Mouse (Mus musculus) T-helper 2 cell (primary cell): Measurements from ENCODE around the gene Sarnp.

Experiments
- in situ Hi-C: fragments of 300-600 bp; cut with MboI, MseI; formaldehyde crosslinking; loops from one replicate; pipeline ENCODE4 v1.15.1; 2025; ENCODE audit warnings: high pct_unique_total_duplicates

Gene Sarnp

DNA sequence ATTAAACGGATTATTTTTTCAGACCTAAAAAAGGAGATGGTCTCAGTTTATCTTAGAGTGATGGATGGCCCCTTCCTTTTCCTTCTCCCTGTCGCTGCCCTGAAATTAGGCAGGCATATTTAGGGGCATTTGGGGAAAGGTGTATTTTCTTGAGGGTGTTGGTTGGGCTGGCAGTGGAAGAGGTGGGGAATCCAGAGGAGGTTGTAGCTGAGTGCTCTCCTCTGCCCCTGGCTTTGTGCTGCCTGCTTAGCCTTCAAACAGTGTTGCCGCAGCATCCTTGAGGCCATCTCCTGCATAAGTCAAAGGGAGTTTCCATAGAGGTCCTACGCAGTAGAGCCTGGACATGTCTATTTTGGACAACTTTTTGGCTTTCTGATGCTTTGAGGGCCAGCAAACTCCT, 95.7 kb downstream of the Sarnp start:
- in situ Hi-C loops: loop anchor here (25.0 kb wide), 1 partner anchor 1875 kb away; the partner anchor contains the start of genes Cyp27b1, Eef1akmt3, Mettl1 and Tsfm

DNA sequence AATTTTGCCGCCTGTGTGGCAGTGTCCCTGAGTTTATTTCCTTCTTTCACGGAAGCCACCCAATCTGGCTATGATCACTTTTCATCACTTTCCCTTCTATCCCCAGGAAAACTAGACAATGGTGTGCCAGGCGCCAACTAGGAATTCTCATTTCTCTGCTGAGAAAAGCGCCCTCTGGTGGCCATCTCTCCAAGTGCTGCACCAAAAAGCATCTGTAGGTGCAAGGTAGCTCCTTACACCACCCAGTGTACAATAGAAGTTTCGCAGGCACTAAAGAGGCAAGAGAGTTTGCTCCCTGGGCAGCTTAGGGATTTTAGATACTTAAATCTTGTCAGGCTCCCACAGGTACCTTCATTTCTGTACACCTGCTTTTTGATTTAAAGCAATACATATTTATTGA, 96.1 kb downstream of the Sarnp start:
- in situ Hi-C loops: loop anchor here (25.0 kb wide), 1 partner anchor 1876 kb away; the partner anchor contains the start of genes Cyp27b1, Eef1akmt3, Mettl1 and Tsfm

DNA sequence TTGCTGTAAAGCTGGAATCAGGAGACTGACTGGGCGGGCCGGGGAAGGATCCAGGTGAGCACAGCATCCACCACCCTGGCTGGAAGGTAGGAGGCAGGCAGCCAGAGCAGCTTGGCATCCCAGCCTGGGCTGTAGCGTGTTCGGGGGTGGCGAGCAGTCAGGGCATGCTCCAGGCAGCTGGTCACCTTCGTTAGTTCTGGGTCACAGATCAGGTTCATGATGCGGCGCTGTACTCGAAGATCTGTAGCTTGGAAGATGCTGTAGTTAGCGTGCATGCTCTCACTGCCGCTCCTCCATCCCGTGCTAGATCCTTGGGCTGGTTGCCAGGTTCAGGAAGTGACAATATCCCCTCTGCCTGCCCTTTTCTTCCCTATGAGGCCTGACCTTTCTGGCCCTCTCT, 96.6 kb downstream of the Sarnp start:
- in situ Hi-C loops: loop anchor here (25.0 kb wide), 1 partner anchor 1876 kb away; the partner anchor contains the start of genes Cyp27b1, Eef1akmt3, Mettl1 and Tsfm

DNA sequence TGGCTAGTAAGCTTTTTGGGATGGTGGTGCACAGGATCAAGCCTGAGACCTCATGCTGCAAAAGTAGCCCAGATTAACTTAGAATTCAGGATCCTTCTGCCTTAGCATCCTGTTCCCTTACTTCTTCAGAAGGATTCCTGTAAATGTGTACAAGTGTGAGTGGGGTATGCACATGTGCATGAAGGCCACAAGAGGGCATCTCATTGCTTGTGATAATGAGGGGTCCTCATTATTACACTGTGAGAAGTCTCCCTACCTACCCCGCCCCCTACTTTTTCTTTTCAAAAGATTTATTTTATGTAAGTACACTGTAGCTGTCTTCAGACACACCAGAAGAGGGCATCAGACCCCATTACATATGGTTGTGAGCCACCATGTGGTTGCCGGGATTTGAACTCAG, 98.4 kb downstream of the Sarnp start:
- in situ Hi-C loops: loop anchor here (5.0 to 25.0 kb wide), 2 partner anchors 67 to 1878 kb away; partner anchors contain the start of genes Cyp27b1, Eef1akmt3, Mettl1 and Tsfm

DNA sequence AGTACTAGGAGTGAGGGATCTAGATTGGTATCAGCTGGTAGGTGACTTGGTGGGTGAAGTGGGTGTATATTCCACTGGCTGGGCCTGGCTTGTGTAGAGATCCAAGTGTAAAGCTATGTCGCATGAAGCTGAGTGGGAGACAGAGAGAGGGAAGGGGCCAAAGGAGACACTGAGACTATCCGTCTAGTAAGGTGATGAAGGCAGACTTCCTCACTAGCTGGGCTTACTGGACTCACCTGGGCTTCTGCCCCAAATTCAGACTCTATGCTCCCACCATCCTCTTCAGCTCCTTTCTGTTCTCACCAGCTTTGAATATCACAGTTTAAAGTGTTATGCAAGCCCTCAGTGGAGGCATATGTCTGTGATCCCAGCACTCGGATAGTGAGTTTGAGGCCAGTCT, 99.5 kb downstream of the Sarnp start:
- in situ Hi-C loops: loop anchor here (5.0 to 25.0 kb wide), 2 partner anchors 66 to 1879 kb away; partner anchors contain the start of genes Cyp27b1, Eef1akmt3, Mettl1 and Tsfm

DNA sequence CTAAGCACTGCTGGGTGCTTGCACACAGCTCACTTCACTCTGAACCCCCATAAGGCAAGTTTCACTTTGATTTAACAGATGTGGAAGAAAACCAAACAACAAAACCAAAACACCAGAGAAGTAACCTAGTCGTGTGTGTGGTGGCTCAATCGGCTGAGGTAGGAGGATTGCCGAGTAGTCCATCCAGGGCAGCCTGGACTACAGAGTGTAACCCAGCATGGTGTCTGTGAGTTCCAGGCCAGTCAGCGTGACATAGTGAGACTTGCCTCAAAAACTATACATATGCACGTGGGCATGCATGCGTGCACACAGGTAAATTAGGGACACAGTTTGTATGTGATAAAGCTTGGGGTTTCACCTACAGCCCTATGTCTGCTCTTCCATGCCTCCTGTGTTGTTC, 100.3 kb downstream of the Sarnp start:
- in situ Hi-C loops: loop anchor here (5.0 to 25.0 kb wide), 2 partner anchors 65 to 1880 kb away; partner anchors contain the start of genes Cyp27b1, Eef1akmt3, Mettl1 and Tsfm

DNA sequence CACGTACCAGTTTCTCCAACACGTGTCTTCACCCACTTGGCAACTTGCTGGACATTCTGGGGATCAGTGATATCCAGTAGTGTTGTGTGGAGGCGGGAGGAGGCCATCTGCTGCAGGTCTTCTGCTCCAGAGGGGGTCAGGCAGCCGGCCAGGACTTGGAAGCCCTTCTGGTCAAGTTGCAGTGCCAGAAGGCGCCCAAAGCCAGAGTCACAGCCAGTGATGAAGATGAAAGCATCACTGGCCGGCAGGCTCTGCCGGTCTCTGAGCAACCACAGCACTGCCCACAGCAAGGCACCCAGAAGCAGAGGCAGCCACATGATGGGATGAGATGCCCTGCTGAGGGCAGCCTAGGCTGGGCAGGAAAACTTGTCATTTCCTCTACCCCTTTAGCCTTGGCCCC, 101.1 kb downstream of the Sarnp start:
- in situ Hi-C loops: loop anchor here (5.0 to 25.0 kb wide), 2 partner anchors 64 to 1881 kb away; partner anchors contain the start of genes Cyp27b1, Eef1akmt3, Mettl1 and Tsfm

DNA sequence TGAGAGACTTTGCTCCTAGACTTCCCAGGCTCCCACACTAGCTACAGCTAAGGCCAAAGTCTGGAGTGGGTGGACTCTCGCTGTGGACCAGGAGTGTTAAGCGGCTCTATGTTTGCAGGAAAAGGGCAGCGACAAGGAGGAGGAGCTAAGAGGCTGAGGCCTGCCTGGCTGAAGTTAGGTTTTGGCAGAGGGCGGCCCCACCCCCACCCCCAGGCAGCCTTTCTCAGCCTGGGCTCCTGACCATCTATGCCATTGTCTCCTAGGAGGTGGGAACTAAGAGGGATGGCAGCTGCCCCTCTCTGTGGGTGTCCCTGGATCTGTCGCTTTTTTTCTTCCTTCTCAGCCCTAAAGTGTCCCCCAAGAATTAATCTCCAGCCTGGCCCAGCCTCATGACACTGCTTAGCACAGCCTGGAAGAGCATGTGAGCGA, 102.1 kb downstream of the Sarnp start:
- in situ Hi-C loops: loop anchor here (5.0 to 25.0 kb wide), 2 partner anchors 63 to 1882 kb away; partner anchors contain the start of genes Cyp27b1, Eef1akmt3, Mettl1 and Tsfm

DNA sequence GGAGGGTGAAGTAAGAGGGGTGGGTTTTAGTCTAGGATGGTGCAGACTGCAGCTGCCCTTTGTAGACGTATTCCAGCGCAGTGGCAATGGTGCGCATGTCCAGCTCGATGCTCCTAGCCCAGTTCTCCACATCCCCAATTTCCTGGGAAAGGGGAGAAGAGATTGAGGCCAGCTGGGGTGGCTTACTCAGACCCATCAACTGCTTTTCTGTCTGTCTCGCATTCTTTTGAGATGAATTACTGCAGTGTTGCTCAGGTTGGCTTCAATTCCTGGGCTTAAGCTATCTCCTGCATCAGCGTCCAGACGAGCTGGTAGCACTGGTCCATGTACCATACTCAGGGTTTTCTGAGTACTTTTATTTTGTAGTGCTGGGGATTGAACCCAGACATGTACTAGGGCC, 102.8 kb downstream of the Sarnp start:
- in situ Hi-C loops: loop anchor here (5.0 to 25.0 kb wide), 2 partner anchors 62 to 1883 kb away; partner anchors contain the start of genes Cyp27b1, Eef1akmt3, Mettl1 and Tsfm

DNA sequence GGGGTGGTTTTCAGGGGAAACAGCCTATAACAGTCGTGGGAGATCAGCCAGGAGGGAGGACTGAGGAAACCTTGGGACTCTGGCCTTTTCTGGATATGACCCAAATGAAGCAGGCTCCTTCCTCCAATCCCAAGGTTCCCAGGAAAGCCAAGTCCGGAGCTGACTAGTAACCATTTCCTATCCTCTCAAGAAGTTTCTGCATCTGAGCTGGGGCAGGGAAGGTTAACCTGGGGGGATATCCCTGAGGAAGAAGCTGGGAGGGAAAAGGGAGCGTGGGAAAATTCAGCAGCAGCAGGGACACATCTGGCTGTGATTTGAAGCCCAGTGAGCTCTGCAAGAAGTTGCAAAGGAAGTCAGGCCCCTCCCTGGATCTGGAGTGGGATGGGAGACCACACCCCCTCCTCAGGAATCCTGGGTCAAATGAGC, 103.6 kb downstream of the Sarnp start:
- in situ Hi-C loops: loop anchor here (25.0 kb wide), 1 partner anchor 1883 kb away; the partner anchor contains the start of genes Cyp27b1, Eef1akmt3, Mettl1 and Tsfm

DNA sequence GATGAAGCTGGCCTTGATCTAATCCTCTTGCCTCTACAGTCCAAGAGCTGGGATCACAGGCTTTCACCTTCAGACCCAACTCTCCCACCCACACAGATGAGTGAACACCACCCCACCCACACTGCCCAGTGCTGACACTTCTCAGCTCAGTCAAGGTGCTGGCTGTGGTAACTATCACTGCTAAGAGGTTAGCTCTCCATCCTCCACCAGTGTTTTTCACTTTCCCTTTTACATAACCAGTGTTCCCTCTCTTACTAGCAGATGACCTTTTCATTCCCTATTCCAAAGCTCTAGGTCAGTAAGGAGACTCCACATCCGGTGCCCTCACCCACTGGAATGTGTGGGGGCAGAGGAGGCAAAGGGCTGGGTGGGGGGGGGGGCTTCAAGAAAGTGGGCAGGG, 104.1 kb downstream of the Sarnp start:
- in situ Hi-C loops: loop anchor here (25.0 kb wide), 1 partner anchor 1884 kb away; the partner anchor contains the start of genes Cyp27b1, Eef1akmt3, Mettl1 and Tsfm

DNA sequence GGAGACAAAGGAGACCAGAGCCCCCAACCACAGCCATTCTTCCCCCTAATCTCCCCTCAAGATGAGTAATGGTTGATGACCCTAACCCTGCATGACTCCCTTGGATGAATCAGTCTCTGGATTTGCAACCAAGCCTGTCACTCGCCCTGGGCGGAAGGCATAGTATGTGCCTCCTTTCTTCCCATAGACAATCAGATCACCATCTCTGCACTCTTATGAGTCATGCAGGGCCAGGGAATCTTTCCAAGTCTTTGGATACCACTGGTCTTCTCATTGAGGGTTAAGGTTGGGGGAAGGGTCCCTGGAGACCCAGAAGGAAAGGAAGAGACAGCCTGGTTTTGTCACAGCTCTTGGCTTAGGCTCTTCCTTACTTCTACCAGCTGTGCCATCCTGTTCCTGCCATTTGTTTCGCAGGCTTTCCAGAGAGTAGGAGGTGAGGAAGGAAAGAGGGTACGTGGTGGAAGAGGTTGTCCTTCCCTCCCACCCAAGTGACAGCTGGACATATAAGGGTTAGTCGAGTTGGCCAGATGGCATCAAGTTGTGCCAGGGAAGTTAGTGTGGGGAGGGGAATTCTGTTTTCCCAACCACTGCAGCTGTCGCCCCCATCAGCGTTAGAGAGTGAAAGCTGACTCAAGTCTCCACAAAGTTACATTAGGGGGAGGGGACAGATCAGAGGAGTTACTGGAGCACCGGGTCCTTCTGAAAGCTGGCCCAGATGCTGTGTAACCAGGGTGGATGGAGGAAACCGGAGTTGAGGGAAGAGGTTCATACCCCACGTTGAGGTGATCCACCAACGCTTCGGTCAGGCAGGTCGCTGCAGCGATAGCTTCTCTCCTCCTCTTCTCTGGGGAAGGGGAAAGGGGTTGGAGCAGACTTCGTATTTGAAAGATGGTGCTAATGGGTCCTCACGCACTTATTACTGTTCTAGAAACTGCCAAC, 105.0 kb downstream of the Sarnp start:
- in situ Hi-C loops: loop anchor here (25.0 kb wide), 1 partner anchor 1885 kb away; the partner anchor contains the start of genes Cyp27b1, Eef1akmt3, Mettl1 and Tsfm

DNA sequence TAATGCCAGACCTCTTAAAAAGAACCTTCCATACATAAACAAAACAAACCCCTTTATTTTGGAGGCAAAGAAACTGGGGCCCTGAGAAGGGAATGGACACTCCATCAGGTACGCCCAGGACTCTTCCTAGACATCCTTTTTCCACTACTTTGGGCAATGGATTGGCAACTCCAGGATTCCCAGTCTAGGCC, 105.6 kb downstream of the Sarnp start, which contains the start of gene Rdh5:
Gene Rdh5, minus strand, starts transcription at position 67 of the 191 bp plus-strand sequence.
- in situ Hi-C loops: loop anchor here (25.0 kb wide), 1 partner anchor 1885 kb away; the partner anchor contains the start of genes Cyp27b1, Eef1akmt3, Mettl1 and Tsfm

DNA sequence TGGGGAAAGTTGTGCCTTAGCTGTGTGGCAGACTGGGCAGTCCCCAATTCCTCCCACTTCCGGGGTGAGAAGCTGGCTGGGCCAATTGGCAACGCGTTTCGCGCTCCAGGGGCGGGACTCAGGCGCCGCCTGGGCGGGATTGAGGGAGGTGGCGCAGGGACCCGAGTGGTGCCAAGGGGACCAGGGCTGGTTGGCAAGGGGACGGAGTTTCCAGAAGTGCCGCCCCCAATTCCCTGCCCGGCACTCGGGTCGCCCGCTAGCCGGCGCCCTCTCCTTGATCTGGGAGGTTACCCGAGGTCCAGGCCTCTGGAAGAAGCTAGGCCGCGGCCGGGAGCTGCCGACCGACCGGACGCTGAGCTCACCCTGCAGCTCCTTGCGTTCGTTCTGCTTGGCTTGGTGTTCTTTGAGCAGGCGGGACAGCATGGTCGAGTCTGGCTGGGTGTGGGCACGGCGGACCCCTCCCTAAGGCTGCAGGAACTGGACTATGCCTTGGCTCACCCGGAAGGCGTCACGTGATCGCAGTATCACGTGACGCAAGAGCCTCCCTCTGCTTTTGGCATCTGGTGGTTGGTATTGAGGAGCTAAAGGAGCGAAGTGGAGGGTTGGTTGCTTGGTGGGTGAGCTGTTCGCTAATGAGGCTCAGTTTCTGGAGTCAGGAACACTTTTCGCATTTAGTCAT, 106.0 kb downstream of the Sarnp start:
- in situ Hi-C loops: loop anchor here (25.0 kb wide), 1 partner anchor 1886 kb away; the partner anchor contains the start of genes Cyp27b1, Eef1akmt3, Mettl1 and Tsfm

DNA sequence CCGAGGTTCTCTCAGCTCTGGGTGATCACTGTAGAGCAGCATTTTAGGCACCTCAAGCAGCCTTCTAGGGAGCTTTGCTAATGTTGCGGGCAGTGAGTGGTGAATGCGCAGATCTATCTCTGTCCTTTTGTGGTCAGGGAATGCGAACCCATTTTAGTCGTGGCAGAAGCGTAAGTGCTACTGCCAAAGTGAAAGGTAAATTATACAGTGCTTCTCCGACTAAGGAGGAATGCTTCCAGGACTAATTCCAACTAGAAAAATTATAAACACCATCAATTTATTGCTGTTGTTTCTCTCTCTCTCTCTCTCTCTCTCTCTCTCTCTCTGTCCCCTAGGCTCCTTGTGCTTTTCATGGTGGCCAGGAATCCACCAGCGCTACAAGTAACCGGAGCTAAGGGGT, 106.8 kb downstream of the Sarnp start, which contains the start of gene Bloc1s1:
Gene Bloc1s1, minus strand, starts transcription at position 101 of the 400 bp plus-strand sequence.
- in situ Hi-C loops: loop anchor here (25.0 kb wide), 1 partner anchor 1887 kb away; the partner anchor contains the start of genes Cyp27b1, Eef1akmt3, Mettl1 and Tsfm
